ENCODE assay signal across 30 mouse cellular contexts in the genomic region with DNA sequence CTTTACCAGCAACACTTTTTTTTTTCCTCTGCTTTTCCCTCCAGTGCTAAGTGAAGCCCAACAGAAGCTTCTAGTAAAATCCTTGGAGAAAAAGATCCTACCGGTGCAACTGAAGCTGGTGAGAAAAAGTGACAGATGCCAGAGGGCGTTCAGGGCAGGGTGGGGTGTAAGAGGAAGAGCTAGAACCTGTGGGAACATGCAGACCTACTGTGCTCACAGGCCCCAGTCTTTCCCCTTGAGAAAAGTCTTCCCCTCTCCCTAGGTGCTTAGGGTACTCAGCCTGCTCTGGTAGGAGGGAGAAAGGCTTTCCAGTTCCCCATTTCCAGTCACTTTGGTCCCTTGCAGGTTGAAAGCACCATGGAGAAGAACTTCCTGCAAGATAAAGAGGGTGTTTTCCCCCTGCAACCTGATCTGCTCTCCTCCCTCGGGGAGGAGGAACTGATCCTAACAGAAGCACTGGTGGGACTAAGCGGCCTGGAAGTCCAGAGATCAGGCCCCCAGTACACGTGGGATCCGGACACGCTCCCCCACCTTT. TPM values are rescaled to one million over a fixed set of nuclear protein-coding genes. Genes with fewer than 3 reads are reported as not detected.
"Had no signal": no experiment of that assay in that cellular context is flagged by ENCODE, and none has a peak within 500 bp of the region (broad histone marks: within the 10 kb centered on the region; RNA-seq: fewer than 3 reads in every experiment).

No protein-coding gene starts in this region.

- H3K36me3 ChIP-seq: hindbrain, embryonic 10.5 days; hindbrain, embryonic 13.5 days; hindbrain, embryonic 15.5 days; liver, embryonic 13.5 days; liver, embryonic 15.5 days had no signal

- H3K9me3 ChIP-seq: hindbrain, embryonic 10.5 days; hindbrain, embryonic 13.5 days; hindbrain, embryonic 15.5 days; liver, embryonic 13.5 days; liver, embryonic 15.5 days had no signal

- H3K27ac ChIP-seq: gastrocnemius, adult 2 months; heart, adult 2 months; hindbrain, embryonic 10.5 days; hindbrain, embryonic 13.5 days; hindbrain, embryonic 15.5 days; hindbrain, postnatal 0 days; left cerebral cortex, adult 2 months; liver, embryonic 13.5 days; liver, embryonic 15.5 days had no signal

- H3K27me3 ChIP-seq: hindbrain, embryonic 15.5 days had no signal

- DNase-seq: gastrocnemius, adult 2 months; gastrocnemius, postnatal 10 days; gastrocnemius, postnatal 25 days; heart, adult 2 months; heart, postnatal 10 days; heart, postnatal 4 days; kidney, adult 18-20 months; kidney, adult 8-10 months; kidney, postnatal 10 days; kidney, postnatal 25 days; liver; liver, embryonic 13.5 days; liver, postnatal 0 days had no signal

- H3K9ac ChIP-seq: hindbrain, embryonic 13.5 days; hindbrain, embryonic 15.5 days; liver, embryonic 13.5 days; liver, embryonic 15.5 days; liver, postnatal 0 days had no signal

- H3K4me3 ChIP-seq: gastrocnemius, adult 2 months; heart, adult 2 months; hindbrain, embryonic 10.5 days; hindbrain, embryonic 13.5 days; hindbrain, embryonic 15.5 days; left cerebral cortex, adult 2 months; liver, embryonic 13.5 days; liver, embryonic 15.5 days had no signal

- H3K4me2 ChIP-seq: heart, embryonic 11.5 days; hindbrain, embryonic 13.5 days; hindbrain, embryonic 15.5 days; liver, embryonic 11.5 days; liver, embryonic 13.5 days; liver, embryonic 15.5 days had no signal

- H3K4me1 ChIP-seq: hindbrain, embryonic 13.5 days; hindbrain, embryonic 15.5 days had no signal

- ATAC-seq: hindbrain, postnatal 0 days; intestine, embryonic 16.5 days; liver, postnatal 0 days had no signal

RNA-seq across cellular contexts. Expression of a gene that starts 11.7 kb away (rescaled TPM):
- polyA plus RNA-seq: heart, embryonic 11.5 days; heart, embryonic 14.5 days; heart, embryonic 16.5 days; hindbrain, embryonic 15.5 days; intestine, embryonic 14.5 days; kidney, embryonic 14.5 days; liver, embryonic 11.5 days; liver, embryonic 13.5 days; liver, embryonic 15.5 days; liver, postnatal 0 days had no signal

RNA-seq across cellular contexts. Expression of a gene that starts 25.2 kb away (rescaled TPM):
- polyA plus RNA-seq: frontal cortex, adult 2 months; heart, adult 2 months; heart, embryonic 11.5 days; heart, embryonic 14.5 days; heart, embryonic 16.5 days; hindbrain, embryonic 10.5 days; hindbrain, embryonic 13.5 days; hindbrain, embryonic 15.5 days; hindbrain, postnatal 0 days; intestine, embryonic 14.5 days; intestine, embryonic 16.5 days; kidney, embryonic 14.5 days; large intestine, adult 2 months; liver, embryonic 11.5 days; liver, embryonic 13.5 days; liver, embryonic 15.5 days; liver, postnatal 0 days had no signal

RNA-seq across cellular contexts. Expression of a gene that starts 29.3 kb away (rescaled TPM):
- polyA plus RNA-seq: frontal cortex, adult 2 months; heart, adult 2 months; heart, embryonic 11.5 days; heart, embryonic 14.5 days; hindbrain, embryonic 10.5 days; hindbrain, embryonic 15.5 days; hindbrain, postnatal 0 days; intestine, embryonic 14.5 days; kidney, embryonic 14.5 days; limb, embryonic 11.5 days; limb, embryonic 14.5 days; liver, embryonic 11.5 days; liver, embryonic 13.5 days; liver, embryonic 15.5 days; liver, postnatal 0 days had no signal

RNA-seq across cellular contexts. Expression of a gene that starts 49.7 kb away (rescaled TPM):
- polyA plus RNA-seq: frontal cortex, adult 2 months; heart, adult 2 months; heart, embryonic 14.5 days; hindbrain, embryonic 10.5 days; hindbrain, embryonic 13.5 days; hindbrain, embryonic 15.5 days; hindbrain, postnatal 0 days; intestine, embryonic 14.5 days; intestine, embryonic 16.5 days; kidney, embryonic 14.5 days; large intestine, adult 2 months; limb, embryonic 11.5 days; limb, embryonic 14.5 days; liver, embryonic 11.5 days; liver, embryonic 13.5 days; liver, embryonic 15.5 days; liver, postnatal 0 days had no signal
